Mouse (Mus musculus) lung, postnatal 14 days (tissue): ENCODE measurements around the gene Tspan32.

Source experiments
- DNase-seq: peaks from one replicate; pipeline ENCODE4 v3.0.0; 2021

The Tspan32 gene

DNA sequence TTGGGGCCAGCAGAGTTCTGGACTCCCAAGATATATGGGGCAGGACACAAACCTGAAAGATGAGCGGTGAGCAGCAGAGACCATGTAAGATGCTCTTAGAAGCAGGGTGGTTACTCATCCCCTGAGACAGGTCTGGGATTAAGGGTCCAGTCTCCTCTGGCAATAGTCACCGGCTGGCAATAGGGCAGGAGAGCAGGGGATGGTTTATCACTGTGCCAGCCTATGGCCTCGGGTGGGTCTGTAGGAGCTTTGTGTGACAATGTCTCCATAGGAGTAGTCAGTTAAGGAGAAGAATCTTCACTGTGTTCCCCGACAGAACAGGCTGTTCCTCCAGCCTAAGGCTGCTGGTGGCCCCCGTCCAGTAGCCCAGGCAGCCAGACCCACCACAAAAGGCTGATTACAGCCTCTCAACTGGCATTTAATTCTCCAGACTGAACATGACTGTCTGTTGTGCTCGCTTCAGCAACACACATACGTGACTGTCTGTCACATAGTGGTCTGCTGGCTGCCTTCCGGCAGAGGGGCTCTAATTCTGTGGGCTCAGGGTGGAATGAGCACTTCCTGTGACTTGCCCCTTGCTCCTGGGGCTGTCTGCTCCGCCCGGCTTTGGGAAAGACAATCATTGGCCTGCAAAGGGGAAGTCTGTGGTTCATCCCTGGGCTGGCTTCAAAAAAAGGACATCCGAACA, 50.8 kb downstream of the Tspan32 start:
- DNase-seq, result no peak

DNA sequence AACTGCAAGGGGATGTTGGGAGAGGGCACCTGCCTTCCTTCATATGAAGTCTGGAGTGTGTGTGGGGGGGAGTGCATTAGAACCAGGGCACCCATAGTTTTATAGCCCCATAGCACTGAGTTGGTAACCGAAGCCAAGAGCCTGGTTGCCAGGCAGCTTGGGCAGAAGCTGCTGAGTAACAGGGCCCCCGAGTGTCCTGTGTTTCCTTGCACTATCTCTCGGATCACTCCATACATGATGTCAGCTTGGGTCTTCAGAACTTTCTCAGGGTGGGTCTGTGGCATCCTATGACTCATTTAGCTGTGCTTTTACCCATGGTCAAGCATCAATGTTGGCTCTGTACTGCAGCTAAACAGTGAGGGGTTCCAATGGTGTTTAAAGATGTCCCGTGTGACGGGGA, 52.2 kb downstream of the Tspan32 start:
- no peak for DNase-seq

DNA sequence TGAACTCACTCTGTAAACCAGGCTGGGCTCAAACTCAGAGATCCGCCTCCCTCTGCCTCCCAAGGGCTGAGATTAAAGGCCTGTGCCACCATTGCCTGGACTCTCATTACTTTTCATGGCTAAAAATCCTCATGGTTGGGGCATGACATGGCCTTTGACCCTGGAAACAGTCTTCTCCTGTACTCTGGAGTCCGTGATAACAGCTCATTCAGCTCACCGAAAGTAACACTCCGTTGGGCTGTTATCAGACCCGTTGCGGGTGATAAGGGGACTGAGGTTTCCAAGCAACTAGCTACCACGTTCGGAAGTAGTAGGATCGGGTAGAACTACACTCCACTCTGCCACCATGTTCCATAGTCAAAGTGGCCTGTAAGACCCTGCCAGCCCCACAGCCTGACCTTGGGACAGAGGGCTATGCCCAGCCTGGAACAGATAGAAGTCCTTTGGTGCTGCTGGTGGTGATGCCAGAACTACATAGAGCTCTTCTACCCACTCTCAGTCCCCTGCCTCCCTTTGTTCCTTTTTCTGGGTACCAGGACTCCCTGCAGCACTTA, 52.9 kb downstream of the Tspan32 start:
- no peak for DNase-seq

DNA sequence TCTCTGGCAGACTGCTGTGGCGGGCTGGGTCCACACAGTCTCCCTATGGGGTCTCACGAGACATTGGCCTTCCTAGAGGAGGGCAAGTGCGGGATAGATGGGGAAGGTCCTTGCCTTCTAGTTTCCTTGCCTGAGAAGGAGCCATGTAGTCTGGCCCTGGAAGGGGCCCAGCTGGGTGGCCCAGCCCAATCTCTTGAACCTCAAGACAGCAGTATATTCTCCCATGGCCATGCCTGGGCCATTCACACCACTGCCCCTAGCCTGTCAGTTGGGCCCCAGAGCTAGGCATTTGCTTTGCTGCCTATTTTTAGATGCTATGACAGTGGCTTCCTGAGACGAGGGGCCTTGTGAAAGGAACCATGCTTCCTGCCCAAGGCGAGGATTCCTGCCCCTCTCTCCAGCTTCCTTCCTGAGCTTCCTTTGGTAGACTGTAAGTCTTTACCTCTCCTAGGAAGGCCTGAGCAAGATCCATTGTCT, 53.4 kb downstream of the Tspan32 start:
- peak; percentile 43 for DNase-seq

DNA sequence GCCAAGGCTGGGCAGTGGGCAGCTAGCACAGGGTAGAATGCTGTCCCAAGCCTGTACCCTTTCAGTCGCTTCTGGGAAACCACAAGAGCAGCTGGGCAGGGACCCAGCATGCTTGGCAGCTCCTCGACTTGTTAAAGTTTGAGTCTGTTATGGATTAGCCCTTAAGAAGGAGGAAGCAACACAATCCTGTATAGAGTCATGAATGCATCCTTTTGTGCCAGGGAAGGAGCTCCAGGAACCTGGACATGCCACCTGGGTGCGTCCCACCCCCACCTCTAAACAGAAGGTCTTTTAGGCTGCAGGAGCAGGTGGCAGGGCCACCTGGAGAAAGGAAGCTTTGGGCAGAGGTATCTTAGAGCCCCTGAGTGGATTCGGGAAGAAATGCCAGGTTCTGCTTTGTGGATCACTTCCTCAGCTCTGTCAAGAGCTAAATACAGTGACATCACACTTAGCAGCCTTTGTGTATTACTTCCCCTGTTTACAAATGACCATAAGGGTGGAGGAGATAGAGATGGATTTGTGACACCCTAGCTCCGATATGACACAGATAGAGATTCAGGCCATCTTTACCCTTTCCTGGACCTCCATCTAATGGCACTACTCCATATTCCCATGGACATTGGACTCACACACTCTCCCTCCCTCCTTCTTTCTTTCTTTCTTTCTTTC, 54.5 kb downstream of the Tspan32 start:
- DNase-seq, result no peak

DNA sequence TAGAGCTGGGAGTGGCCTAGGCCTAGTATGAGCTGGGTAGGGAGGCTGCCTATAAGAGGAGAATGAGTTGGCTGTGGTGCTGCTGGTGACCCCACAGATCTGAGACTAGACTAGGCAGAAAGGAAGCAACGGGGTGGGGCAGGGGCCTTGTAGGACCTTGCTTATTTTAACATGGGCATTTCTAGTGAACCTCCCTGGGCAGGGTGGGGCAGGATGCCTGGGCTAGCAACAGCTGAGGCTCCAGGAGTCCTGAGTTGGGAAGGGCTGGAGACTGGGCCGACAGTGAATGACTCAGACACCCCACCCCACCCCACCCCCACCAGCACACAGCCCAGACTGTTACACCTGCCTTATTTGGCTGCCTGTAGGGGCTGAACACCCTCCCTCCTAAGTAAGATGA, 57.9 kb downstream of the Tspan32 start:
- no peak for DNase-seq

DNA sequence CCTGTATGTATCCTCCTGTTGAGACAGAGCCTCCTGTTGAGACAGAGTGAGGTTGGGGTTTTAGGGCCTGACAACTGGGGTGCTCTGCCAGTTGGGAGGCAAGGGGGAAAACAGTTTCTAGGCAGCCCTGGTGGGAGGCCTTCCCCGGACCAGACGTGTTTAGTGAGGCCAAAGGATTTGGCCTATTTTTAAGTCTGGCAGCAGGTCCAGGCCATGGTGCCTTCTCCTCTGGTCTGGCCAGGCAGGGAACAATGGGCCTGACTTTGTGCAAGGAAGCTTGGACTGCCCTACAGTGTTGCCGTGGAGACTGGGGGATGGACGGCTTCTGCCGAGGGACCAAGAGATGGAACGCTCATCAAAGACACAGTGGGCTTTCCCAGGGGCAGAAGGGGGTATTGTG, 59.4 kb downstream of the Tspan32 start:
- no peak for DNase-seq

DNA sequence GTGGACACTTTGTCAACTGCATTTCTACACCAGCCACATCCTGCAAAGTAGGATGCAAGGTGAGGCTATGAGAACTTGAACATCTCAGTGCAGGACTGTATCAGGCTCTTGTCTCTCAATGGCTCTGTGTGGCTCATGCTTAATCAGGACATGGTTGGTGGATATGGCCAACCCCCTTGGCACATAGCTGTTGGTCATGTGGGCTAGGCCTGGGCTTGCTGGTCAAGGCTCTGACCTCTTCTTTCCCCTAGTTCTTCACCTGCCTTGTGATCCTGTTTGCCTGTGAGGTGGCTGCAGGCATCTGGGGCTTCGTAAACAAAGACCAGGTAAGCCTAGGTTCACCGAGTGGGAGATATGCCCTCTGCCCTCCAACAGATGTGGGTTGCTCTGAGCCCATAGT, 60.8 kb downstream of the Tspan32 start:
- DNase-seq, result no peak

DNA sequence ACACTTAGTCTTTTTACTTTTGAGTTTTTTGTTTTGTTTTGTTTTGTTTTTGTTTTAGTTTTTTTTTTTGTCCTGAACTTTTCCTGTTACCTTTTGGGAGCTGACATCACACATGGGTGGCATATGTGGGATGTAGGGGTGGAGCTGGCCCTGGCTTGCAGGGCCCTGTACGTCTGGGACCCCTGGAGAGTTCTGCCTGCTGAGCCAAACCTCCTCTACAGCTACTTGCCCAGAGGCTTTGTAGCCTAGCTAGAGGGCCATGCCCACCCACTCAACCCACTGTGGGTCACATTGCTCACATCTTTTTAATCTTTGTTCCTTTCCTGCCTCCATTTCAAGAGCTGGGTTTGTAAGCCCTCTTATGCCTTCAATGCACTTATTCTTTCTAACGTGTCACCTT, 62.6 kb downstream of the Tspan32 start:
- no peak for DNase-seq

DNA sequence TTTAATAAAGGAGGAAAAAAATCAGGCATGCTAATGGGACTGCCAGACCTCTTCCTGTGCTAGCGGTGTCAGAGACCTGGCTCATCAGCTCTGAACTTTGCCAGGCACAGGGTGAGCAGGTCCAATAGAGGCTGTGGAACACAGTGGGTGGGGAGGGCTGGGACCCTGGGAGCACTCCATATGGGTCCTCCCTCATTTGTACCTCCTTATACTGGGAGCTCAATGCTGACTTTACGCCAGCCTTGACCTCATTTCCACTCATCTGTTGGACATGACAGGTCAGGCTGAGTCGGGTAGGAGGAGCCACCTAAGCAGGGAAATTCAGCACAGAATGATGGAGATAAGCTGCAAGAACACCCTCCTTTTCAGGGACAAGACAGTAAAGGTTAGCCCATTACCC, 63.1 kb downstream of the Tspan32 start:
- no peak for DNase-seq

DNA sequence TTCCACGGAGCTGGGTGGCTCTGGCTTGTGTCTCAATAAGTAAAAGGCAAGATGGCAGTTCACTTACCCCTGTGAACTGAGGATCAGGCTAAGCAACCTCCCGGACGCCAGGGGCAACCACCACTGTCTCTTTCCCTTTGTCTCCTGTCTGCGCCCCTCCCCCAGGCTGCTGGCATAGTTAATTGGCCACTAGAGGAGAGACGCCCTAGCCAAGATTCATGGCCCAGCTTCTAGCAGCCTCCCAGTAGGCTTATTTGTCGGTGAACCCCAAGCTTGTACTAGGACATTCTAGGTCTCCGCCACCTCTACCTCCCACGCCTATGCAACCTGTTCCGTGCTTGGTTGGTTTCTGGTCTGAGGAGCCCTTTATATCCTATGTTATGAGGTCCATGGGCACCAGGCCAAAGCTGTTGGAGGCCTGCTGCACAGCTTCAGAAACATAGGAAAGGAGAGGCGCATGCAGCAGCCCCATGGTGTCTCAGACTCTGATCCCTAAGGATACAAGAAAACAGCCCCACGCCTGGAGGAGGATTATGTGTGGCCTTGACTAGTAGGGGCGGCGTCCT, 63.6 kb downstream of the Tspan32 start:
- peak; percentile 44 for DNase-seq

DNA sequence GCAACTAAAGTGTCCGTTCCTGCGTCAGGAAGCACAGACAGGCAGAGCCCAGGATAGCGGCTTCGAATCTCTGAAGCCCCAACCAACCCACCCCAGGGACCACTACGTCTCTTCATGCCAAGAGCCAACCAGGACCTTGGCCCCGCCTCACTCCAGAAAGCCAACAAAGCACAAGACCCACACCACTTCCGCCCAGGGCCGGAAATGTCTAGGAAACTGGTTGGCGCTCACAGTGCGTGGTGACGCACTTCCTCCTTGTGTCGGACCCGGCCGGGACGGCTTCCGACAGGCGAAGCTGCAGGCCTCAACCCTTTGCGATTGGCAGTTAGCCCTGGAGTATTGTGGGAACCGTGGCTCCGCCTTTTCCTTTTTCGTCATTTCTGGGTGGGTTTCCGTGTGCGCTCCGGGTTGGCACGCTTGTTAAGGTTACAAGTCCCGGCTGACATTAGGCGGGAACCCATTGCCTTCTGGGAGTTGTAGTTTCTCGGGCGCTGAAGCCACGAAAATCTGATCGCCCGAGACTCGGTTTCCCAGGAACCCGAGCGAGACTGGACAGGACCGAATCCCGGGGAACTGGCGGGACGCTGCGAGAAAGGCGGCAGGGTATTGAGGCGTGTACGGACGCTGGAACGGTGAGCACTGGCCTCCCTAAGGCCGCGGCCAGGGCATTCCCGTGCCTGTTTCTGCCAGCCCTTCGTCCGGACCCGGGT, 64.2 kb downstream of the Tspan32 start, which contains the start of gene Tssc4:
Gene Tssc4, plus strand, starts transcription at position 368 of the 710 bp plus-strand sequence.
- DNase-seq, result peak; percentile 97
